9 mouse cellular contexts compared by ENCODE assay signal in genomic region chr12:69843531-69844445, GRCm38 (mm10). TPM values are rescaled to one million over a fixed set of nuclear protein-coding genes. Genes with fewer than 3 reads are reported as not detected.
DNase-seq lines count a peak whose midpoint lies in the region; ATAC-seq and TF ChIP-seq lines count a peak whose summit lies in the region.
"Had no signal": no experiment of that assay in that cellular context is flagged by ENCODE, and none has a peak within 500 bp of the region (broad histone marks: within the 10 kb centered on the region; RNA-seq: fewer than 3 reads in every experiment).

No protein-coding gene starts in this region.

- no peaks in the 10 kb centered on the region for H3K79me2 ChIP-seq in heart, adult 2 months (replicated peaks; ENCODE audit: control insufficient read depth, insufficient read depth, low read length)

- peaks cover 43% of the 10 kb centered on the region for H3K36me3 ChIP-seq in forebrain, embryonic 15.5 days
- peaks cover 47% of the 10 kb centered on the region for H3K36me3 ChIP-seq in midbrain, embryonic 14.5 days (ENCODE audit: control insufficient read depth, insufficient read depth, low read length)
- peaks cover 3% of the 10 kb centered on the region for H3K36me3 ChIP-seq in heart, adult 2 months (ENCODE audit: control insufficient read depth, insufficient read depth, low read length)

- intact Hi-C loops in gastrocnemius, adult 2 months (cut with DNase I) = no loop called here
- intact Hi-C loops in heart, adult 2 months (cut with DNase I) = no loop called here

- no peak overlapping the region; the same call in 1 of the 2 replicates for H3K27ac ChIP-seq in forebrain, embryonic 15.5 days (replicated peaks)
- peak overlapping the region; percentile 71 for H3K27ac ChIP-seq in midbrain, embryonic 14.5 days (replicated peaks; ENCODE audit: low read depth, low read length)
- H3K27ac ChIP-seq in gastrocnemius, adult 2 months = no peak overlapping the region
- H3K27ac ChIP-seq in heart, adult 2 months = no peak overlapping the region

- no peaks in the 10 kb centered on the region for H3K9me3 ChIP-seq in forebrain, embryonic 15.5 days
- no peaks in the 10 kb centered on the region for H3K9me3 ChIP-seq in midbrain, embryonic 14.5 days (ENCODE audit: control insufficient read depth, low read length)

- 60% methylated on average over 19 of the region's 19 CpGs for WGBS in forebrain, embryonic 15.5 days
- 52% methylated on average over 19 of the region's 19 CpGs for WGBS in midbrain, embryonic 14.5 days
- WGBS in heart, adult 2 months = 69% methylated on average over 19 of the region's 19 CpGs

- DNase-seq in layer of hippocampus, adult 11-12 months (ENCODE audit: low spot score) = peak; percentile 43
- DNase-seq in layer of hippocampus, postnatal 25 days (ENCODE audit: extremely low spot score in 1 of 2, low spot score in 1 of 2) = no peak
- peak; percentile 93 for DNase-seq in midbrain, embryonic 14.5 days
- no peak for DNase-seq in thymus, postnatal 0 days (ENCODE audit: low spot score)
- no peak for DNase-seq in gastrocnemius, adult 2 months
- DNase-seq in heart, adult 2 months = no peak

- H3K4me2 ChIP-seq in forebrain, embryonic 15.5 days (replicated peaks) = no peak overlapping the region
- peak overlapping the region; percentile 27; the same call in 1 of the 2 replicates for H3K4me2 ChIP-seq in midbrain, embryonic 14.5 days (ENCODE audit: low read length)

- no peak for TF ChIP-seq POLR2A in heart, adult 2 months (IDR thresholded peaks at IDR 0.05; ENCODE audit: insufficient read depth, low read depth, low read length)

- H3K9ac ChIP-seq in forebrain, embryonic 15.5 days (replicated peaks) = no peak overlapping the region
- H3K9ac ChIP-seq in midbrain, embryonic 14.5 days (replicated peaks; ENCODE audit: low read length) = peak overlapping the region; percentile 3; the same call in 1 of the 2 replicates
- no peak overlapping the region for H3K9ac ChIP-seq in heart, adult 2 months (ENCODE audit: low read depth, low read length)

- H3K4me3 ChIP-seq in forebrain, embryonic 15.5 days = no peak overlapping the region
- H3K4me3 ChIP-seq in midbrain, embryonic 14.5 days (replicated peaks; ENCODE audit: low read depth, low read length) = no peak overlapping the region
- no peak overlapping the region for H3K4me3 ChIP-seq in gastrocnemius, adult 2 months
- H3K4me3 ChIP-seq in heart, adult 2 months = no peak overlapping the region
- H3K4me3 ChIP-seq: myocyte had no signal

- 0 out of 2 replicates have a peak, but pooled peaks cover 7% of the 10 kb centered on the region for H3K4me1 ChIP-seq in forebrain, embryonic 15.5 days
- H3K4me1 ChIP-seq in midbrain, embryonic 14.5 days (ENCODE audit: control insufficient read depth, insufficient read depth, low read length) = peaks cover 7% of the 10 kb centered on the region
- H3K4me1 ChIP-seq in heart, adult 2 months (ENCODE audit: control insufficient read depth, insufficient read depth, low read length) = no peaks in the 10 kb centered on the region

- no peaks in the 10 kb centered on the region for H3K27me3 ChIP-seq in forebrain, embryonic 15.5 days
- no peaks in the 10 kb centered on the region for H3K27me3 ChIP-seq in midbrain, embryonic 14.5 days (ENCODE audit: control insufficient read depth, insufficient read depth, low read length)
- H3K27me3 ChIP-seq in heart, adult 2 months (ENCODE audit: control insufficient read depth, insufficient read depth, low read length) = no peaks in the 10 kb centered on the region

- ATAC-seq in common myeloid progenitor, adult 5-6 weeks (replicated peaks; ENCODE audit: low read depth, poor library complexity, severe bottlenecking) = 0 out of 2 replicates have a peak, but pooled peaks have one; percentile 25
- peak; percentile 58 for ATAC-seq in forebrain, embryonic 15.5 days (replicated peaks)
- ATAC-seq in midbrain, embryonic 14.5 days (ENCODE audit: low FRiP score, low TSS enrichment) = peak; percentile 75; the same call in 1 of the 2 replicates

- TF ChIP-seq CTCF in gastrocnemius, adult 2 months (IDR thresholded peaks at IDR 0.05) = no peak
- TF ChIP-seq CTCF in heart, adult 2 months (IDR thresholded peaks at IDR 0.05) = no peak

- TF ChIP-seq EP300 in heart, adult 2 months (IDR thresholded peaks at IDR 0.05; ENCODE audit: insufficient read depth, low read depth, low read length) = no peak

RNA-seq across cellular contexts. Expression of gene Atl1, which starts 48.6 kb away (rescaled TPM):
- 100 to 1,000 TPM; 201 to 202 TPM for total RNA-seq in layer of hippocampus, postnatal 25 days (2021)
- total RNA-seq in common myeloid progenitor, adult 5-6 weeks (2017) = 1.6 TPM in 2 replicates
- 110 and 123 TPM in 2 replicates for polyA plus RNA-seq in forebrain, embryonic 15.5 days (2015; fragmentation: Nextera tagmentation; extraction: Ambion mirVana)
- 140 and 157 TPM in 2 replicates for polyA plus RNA-seq in midbrain, embryonic 14.5 days (2014; fragmentation: Nextera tagmentation; extraction: Ambion mirVana)
- 1.8 and 1.9 TPM in 2 replicates for polyA plus RNA-seq in thymus, postnatal 0 days (2015; fragmentation: Nextera tagmentation; extraction: Ambion mirVana)
- 1 to 10 TPM; 2.1 to 2.2 TPM for total RNA-seq in gastrocnemius, adult 2 months (2021)
- 1 to 10 TPM; 4.0 TPM for total RNA-seq in heart, adult 2 months (2021)
- polyA plus RNA-seq in heart, adult 2 months (2012; rRNA removed) = 2.9 and 3.5 TPM in 2 replicates

RNA-seq across cellular contexts. Expression of gene Map4k5, which starts 49.2 kb away (rescaled TPM):
- 10 to 100 TPM; 44.4 to 51.4 TPM for total RNA-seq in layer of hippocampus, postnatal 25 days (2021)
- total RNA-seq in common myeloid progenitor, adult 5-6 weeks (2017) = 26.6 and 57.0 TPM in 2 replicates
- 33.6 and 33.9 TPM in 2 replicates for polyA plus RNA-seq in forebrain, embryonic 15.5 days (2015; fragmentation: Nextera tagmentation; extraction: Ambion mirVana)
- 25.4 and 40.0 TPM in 2 replicates for polyA plus RNA-seq in midbrain, embryonic 14.5 days (2014; fragmentation: Nextera tagmentation; extraction: Ambion mirVana)
- polyA plus RNA-seq in thymus, postnatal 0 days (2015; fragmentation: Nextera tagmentation; extraction: Ambion mirVana) = 11.9 and 15.3 TPM in 2 replicates
- 10 to 100 TPM; 22.9 to 25.9 TPM for total RNA-seq in gastrocnemius, adult 2 months (2021)
- 10 to 100 TPM; 20.0 to 21.7 TPM for total RNA-seq in heart, adult 2 months (2021)
- 5.6 and 10.0 TPM in 2 replicates for polyA plus RNA-seq in heart, adult 2 months (2012; rRNA removed)

RNA-seq across cellular contexts. Expression of gene Cdkl1, which starts 52.7 kb away (rescaled TPM):
- 10 to 100 TPM; 20.5 to 20.9 TPM for total RNA-seq in layer of hippocampus, postnatal 25 days (2021)
- total RNA-seq in common myeloid progenitor, adult 5-6 weeks (2017) = 0.09 TPM in 1 of 2 replicates, not detected in the other
- polyA plus RNA-seq in forebrain, embryonic 15.5 days (2015; fragmentation: Nextera tagmentation; extraction: Ambion mirVana) = 3.6 and 5.6 TPM in 2 replicates
- 7.1 and 11.4 TPM in 2 replicates for polyA plus RNA-seq in midbrain, embryonic 14.5 days (2014; fragmentation: Nextera tagmentation; extraction: Ambion mirVana)
- 4.2 and 7.8 TPM in 2 replicates for polyA plus RNA-seq in thymus, postnatal 0 days (2015; fragmentation: Nextera tagmentation; extraction: Ambion mirVana)
- total RNA-seq in gastrocnemius, adult 2 months (2021) = 1 to 10 TPM in 1 of 2 experiments, under 1 TPM in 1; 0.69 to 1.3 TPM
- 10 to 100 TPM in 1 of 2 experiments, 1 to 10 TPM in 1; 9.3 to 11.2 TPM for total RNA-seq in heart, adult 2 months (2021)
- polyA plus RNA-seq in heart, adult 2 months (2012; rRNA removed) = 2.0 and 3.0 TPM in 2 replicates

Comparison
In these comparisons a context has a peak if more than half of its experiments do, and no peak if none do; other contexts are left out.
1. DNase-seq: peak in layer of hippocampus, adult 11-12 months (single experiment) and midbrain, embryonic 14.5 days (single experiment); none in layer of hippocampus, postnatal 25 days (0 of 2), thymus, postnatal 0 days (single experiment), gastrocnemius, adult 2 months (single experiment) and heart, adult 2 months (0 of 2).
2. ATAC-seq: peak in every context shown above with its lines; median percentile 75 in midbrain, embryonic 14.5 days; 58 in forebrain, embryonic 15.5 days; 25 in common myeloid progenitor, adult 5-6 weeks.
3. RNA of gene Atl1, which starts 48.6 kb away (total RNA-seq): 201 to 202 TPM in layer of hippocampus, postnatal 25 days; 4.0 TPM in heart, adult 2 months, 2.1 to 2.2 TPM in gastrocnemius, adult 2 months and 1.6 TPM in common myeloid progenitor, adult 5-6 weeks; every median in the first group is over 10 times any median in the second.